9 mouse cellular contexts compared by ENCODE assay signal in genomic region chr9:121555395-121556000, GRCm38 (mm10).
DNase-seq lines count a peak whose midpoint lies in the region; ATAC-seq lines count a peak whose summit lies in the region.
"Had no signal": no experiment of that assay in that cellular context is flagged by ENCODE, and none has a peak within 500 bp of the region (broad histone marks: within the 10 kb centered on the region; RNA-seq: fewer than 3 reads in every experiment).

No protein-coding gene starts in this region.

- H3K9ac ChIP-seq in heart, embryonic 16.5 days (ENCODE audit: low read length), result no peak overlapping the region
- H3K9ac ChIP-seq in midbrain, embryonic 14.5 days (replicated peaks; ENCODE audit: low read length), result no peak overlapping the region
- H3K9ac ChIP-seq: limb, embryonic 12.5 days had no signal

- WGBS in heart, embryonic 16.5 days, result 50% methylated on average over 9 of the region's 9 CpGs
- 50% methylated on average over 9 of the region's 9 CpGs for WGBS in midbrain, embryonic 14.5 days

- no peak overlapping the region for H3K4me3 ChIP-seq in heart, embryonic 16.5 days (ENCODE audit: low read length)
- no peak overlapping the region for H3K4me3 ChIP-seq in midbrain, embryonic 14.5 days (replicated peaks; ENCODE audit: low read depth, low read length)
- H3K4me3 ChIP-seq: limb, embryonic 12.5 days had no signal

- H3K27me3 ChIP-seq in heart, embryonic 16.5 days (ENCODE audit: control insufficient read depth, insufficient read depth, low read length), result no peaks in the 10 kb centered on the region
- H3K27me3 ChIP-seq in midbrain, embryonic 14.5 days (ENCODE audit: control insufficient read depth, insufficient read depth, low read length), result no peaks in the 10 kb centered on the region
- H3K27me3 ChIP-seq: limb, embryonic 12.5 days had no signal

- DNase-seq in CD4-positive, CD25-positive, alpha-beta regulatory T cell, adult 2 months (ENCODE audit: low read depth, low spot score), result peak; percentile 1
- DNase-seq in embryo, embryonic 10.5 days (ENCODE audit: low spot score), result peak; percentile 62
- DNase-seq in layer of hippocampus, adult 9-10 months (ENCODE audit: low spot score), result peak; percentile 44
- peak; percentile 69 for DNase-seq in midbrain, embryonic 14.5 days
- no peak for DNase-seq in spleen, postnatal 4 days (ENCODE audit: low spot score in 2 of 2)

- H3K36me3 ChIP-seq in heart, embryonic 16.5 days (ENCODE audit: control insufficient read depth, insufficient read depth), result no peaks in the 10 kb centered on the region
- no peaks in the 10 kb centered on the region for H3K36me3 ChIP-seq in midbrain, embryonic 14.5 days (ENCODE audit: control insufficient read depth, insufficient read depth, low read length)
- H3K36me3 ChIP-seq: limb, embryonic 12.5 days had no signal

- no peaks in the 10 kb centered on the region for H3K9me3 ChIP-seq in heart, embryonic 16.5 days (replicated peaks; ENCODE audit: control insufficient read depth, low read length)
- no peaks in the 10 kb centered on the region for H3K9me3 ChIP-seq in midbrain, embryonic 14.5 days (ENCODE audit: control insufficient read depth, low read length)
- H3K9me3 ChIP-seq: limb, embryonic 12.5 days had no signal

- peak overlapping the region; percentile 8; the same call in 1 of the 2 replicates for H3K27ac ChIP-seq in heart, embryonic 16.5 days (ENCODE audit: low read length)
- no peak overlapping the region for H3K27ac ChIP-seq in midbrain, embryonic 14.5 days (replicated peaks; ENCODE audit: low read depth, low read length)
- H3K27ac ChIP-seq: limb, embryonic 12.5 days had no signal

- no peaks in the 10 kb centered on the region; the same call in none of the 2 replicates for H3K4me1 ChIP-seq in heart, embryonic 16.5 days (ENCODE audit: control insufficient read depth, insufficient read depth, low read length)
- peaks cover 5% of the 10 kb centered on the region for H3K4me1 ChIP-seq in midbrain, embryonic 14.5 days (ENCODE audit: control insufficient read depth, insufficient read depth, low read length)

- no peak overlapping the region for H3K4me2 ChIP-seq in heart, embryonic 16.5 days (ENCODE audit: low read depth, low read length)
- H3K4me2 ChIP-seq in midbrain, embryonic 14.5 days (ENCODE audit: low read length), result no peak overlapping the region
- H3K4me2 ChIP-seq: limb, embryonic 12.5 days had no signal

- ATAC-seq in CD4-positive, CD25-positive, alpha-beta regulatory T cell, adult 4 months, result no peak
- ATAC-seq in heart, embryonic 16.5 days (replicated peaks; ENCODE audit: extremely low read depth, insufficient read depth, low FRiP score), result no peak; the same call in 1 of the 2 replicates
- no peak for ATAC-seq in midbrain, embryonic 14.5 days (ENCODE audit: low FRiP score, low TSS enrichment)
- no peak for ATAC-seq in activated CD4-positive, CD25-positive, alpha-beta regulatory T cell, adult 4 months

Comparison
In these comparisons a context has a peak if more than half of its experiments do, and no peak if none do; other contexts are left out.
1. DNase-seq: peak in CD4-positive, CD25-positive, alpha-beta regulatory T cell, adult 2 months (single experiment), embryo, embryonic 10.5 days (single experiment), layer of hippocampus, adult 9-10 months (single experiment) and midbrain, embryonic 14.5 days (single experiment); none in spleen, postnatal 4 days (0 of 2).